Mouse (Mus musculus) T-helper 1 cell (primary cell): ENCODE measurements around the gene Osbpl10.
"Not testable (repeated sequence)": the region's sequence is repeated elsewhere in the genome, so short reads cannot be mapped to it uniquely, and the experiment has no call there.

Source experiments
- in situ Hi-C: fragments of 300-600 bp; cut with MboI, MseI; formaldehyde crosslinking; loops from one replicate; pipeline ENCODE4 v1.15.1; 2025; ENCODE audit warnings: high pct_unique_total_duplicates

Gene Osbpl10

DNA sequence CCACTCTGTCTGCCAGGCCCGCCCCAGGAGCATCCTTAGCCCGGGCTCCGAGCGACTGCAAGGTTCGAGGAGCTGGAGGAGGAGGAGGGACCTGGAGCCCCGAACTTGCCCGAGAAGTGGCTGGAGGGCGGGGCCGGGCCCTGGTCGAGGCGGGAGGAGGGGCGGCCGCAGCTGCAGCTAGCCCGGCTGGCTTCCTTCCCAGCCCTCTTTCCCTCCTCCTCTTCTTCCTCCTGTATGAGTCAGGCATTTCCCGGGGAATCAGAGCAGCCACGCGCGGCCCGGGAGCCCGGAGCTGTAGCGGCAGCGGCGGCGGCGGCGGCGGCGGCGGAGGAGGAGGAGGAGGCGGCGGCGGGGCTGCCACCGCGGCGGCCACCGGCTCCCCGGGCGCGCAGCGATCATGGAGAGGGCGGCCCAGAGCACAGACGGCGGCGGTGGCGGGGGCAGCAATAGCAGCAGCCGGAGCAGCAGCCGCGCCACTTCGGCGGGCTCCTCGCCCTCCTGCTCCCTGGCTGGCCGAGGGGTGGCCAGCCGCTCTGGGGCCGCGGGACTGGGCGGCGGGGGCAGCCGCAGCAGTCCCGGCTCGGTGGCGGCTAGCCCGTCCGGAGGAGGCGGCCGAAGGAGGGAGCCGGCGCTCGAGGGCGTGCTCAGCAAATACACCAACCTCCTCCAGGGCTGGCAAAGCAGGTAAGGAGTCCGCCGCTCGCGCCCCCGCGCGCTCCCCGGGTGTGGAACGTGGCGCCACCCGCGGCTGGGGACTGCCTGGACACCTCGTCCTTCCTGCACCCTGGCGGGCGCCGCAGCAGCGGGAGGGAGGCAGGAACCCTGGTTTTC, at the start of gene Osbpl10:
Gene Osbpl10, plus strand, starts transcription at position 289 of the 831 bp plus-strand sequence.
- in situ Hi-C loops = no loop called here

DNA sequence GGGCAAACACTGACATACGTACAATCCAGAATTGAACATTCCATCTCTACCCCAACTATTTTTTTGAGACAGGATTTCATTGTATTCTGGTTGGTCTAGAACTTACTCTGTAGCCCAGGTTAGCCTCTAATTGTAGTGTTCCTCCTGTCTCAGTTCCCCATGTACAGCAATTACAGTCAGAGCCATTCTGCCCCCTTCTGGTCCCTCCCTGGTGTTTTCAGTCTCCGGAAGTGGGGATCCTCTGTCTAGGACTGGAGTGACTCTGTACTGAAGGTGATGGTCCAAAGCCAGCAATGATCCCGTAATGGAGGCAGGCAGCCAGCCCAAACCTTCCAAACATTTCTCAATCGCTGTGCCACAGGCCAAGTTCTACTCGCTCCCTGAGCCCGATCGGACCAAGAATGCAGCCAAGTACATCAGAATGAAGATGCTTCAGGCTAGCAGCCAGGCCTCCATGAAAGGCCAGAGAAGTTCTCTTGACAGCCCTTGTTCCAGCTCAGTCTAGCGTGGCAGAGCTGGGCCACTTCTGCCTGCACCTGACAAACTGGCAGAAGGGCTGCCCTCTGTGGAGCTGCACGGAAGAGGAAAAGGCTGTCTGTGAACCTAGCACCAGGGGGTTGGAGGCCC, 47.8 kb upstream of the Osbpl10 start:
- in situ Hi-C loops = no loop called here

DNA sequence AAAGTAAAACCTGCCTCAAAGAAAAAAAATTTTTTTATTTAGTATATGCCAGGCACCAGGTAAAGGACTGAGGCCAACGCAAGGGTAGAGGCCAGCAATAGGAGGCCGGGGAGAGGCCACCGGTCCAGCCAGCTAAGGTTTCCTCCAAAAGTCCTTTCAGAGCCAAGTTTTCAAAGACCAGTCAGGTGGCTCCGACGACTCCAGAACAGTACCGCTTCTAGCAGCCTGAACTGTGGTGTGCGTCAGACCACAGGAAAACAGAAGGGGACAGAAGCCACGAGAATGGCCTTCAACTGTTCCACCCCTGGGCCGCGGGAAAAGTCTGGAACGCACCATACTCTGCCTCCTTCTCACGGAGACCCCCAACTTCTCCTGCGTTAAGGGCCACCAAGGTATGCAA, 45.8 kb upstream of the Osbpl10 start:
- in situ Hi-C loops = no loop called here

DNA sequence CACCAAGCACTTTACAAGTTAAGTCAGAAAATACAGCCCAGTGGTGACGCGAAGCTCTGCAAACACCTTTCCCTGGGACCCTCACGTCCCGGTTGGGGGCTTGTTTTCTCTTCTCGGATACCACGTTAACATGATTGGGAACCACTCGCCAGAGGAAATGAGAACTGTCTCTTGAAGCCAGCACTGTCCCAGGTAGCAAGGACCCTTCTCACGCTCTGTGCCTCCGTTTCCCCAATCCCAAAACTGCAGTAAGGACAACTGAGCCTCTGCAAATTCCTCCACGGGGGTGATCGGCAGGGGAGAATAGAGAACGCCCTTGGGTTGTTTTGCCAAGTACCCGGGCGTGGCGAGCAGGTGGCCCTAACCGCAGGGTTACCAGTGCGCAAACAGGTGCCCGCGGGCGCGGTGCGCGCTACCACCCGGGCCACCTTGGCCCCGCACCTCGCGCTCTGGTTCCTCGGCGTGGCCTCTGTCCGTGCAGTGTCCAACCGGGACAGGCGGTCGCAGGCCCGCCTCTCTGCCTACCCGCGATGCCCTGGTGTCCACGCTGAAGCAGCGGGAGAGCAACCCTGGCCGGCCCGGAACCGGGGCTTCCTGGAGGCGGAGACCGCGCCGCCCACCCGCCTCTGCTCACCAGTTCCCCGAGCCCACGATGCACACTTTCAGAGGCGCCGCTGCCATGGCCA, 45.2 kb upstream of the Osbpl10 start:
- in situ Hi-C loops = no loop called here

DNA sequence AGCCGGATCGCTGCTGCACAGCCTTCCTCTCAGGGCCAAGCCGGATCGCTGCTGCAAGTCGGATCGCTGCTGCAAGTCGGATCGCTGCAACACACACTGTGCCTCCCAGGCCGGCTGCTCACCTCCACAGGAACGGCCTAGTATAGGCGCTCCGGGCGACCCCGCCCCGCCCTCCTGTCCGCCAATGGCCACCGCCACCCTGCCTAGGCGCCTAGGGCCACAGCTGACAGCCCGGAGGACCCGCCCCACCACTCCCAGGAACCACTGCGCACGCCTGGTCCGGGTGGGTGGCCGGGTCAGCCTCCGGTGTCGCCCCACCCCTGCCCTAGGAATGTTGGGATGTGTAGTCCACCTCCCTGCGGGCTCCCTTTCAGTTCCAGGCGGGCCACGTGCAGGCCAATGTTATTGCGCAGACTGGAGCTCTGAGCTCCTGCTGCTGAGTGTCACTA, 44.6 kb upstream of the Osbpl10 start, which contains the start of gene Gpd1l:
Gene Gpd1l, minus strand, starts transcription at position 265 of the 449 bp plus-strand sequence.
- in situ Hi-C loops = no loop called here

DNA sequence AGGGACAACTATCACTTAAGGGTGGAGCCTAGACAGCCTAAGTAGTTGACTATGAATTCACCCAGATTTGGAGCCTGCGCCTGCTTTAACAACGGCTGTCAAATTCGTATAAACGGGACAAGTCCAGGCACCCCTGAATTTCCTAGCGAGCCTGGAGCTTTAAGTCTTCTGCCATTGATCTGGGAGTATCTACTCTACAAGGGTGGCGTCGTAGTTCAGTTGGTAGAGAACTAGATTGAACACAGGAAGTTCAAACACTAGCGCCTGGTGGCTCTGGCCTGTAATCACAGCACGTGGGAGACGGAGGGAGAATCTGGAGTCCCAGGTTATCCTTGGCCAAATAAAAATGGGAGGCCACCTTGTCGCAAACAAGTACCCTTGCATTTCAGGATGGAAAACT, 44.1 kb upstream of the Osbpl10 start:
- in situ Hi-C loops = no loop called here

DNA sequence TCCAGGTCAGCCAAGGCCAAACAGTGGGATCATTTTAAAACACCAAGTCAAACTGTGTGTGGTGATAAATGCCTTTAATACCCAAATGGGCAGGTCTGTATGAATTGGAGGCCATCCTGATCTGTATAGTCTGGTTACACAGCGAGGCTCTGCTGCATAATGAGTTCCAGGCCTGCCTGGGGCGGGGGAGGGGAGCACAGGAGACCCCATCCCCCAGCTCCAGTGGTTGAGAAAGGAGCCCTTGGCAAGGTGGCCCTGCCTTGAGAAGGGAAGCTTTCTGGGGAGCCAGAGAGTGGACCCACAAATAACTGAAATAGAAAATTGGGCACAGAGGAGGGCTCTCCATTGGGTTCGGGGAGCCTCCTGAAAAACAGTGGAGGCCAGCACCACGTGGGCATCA, 43.0 kb upstream of the Osbpl10 start:
- in situ Hi-C loops = no loop called here

DNA sequence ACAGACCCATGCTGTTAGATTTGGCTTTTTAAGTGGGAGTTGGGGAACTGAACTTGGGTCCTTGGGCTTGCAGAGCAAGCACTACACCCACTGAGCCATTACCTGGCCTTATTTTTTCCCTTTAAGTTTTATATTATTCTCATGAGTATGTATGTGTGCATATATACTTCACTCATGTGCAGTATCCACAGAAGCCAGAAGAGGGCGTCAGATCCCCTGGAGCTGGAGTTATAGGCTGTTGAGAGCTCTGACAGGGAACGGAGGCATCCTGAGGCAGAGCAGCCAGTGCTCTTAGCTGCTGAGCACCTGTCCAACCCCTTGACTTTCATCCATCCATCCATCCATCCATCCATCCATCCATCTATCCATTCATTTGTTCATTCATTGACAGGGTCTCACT, 41.7 kb upstream of the Osbpl10 start:
- in situ Hi-C loops = no loop called here

DNA sequence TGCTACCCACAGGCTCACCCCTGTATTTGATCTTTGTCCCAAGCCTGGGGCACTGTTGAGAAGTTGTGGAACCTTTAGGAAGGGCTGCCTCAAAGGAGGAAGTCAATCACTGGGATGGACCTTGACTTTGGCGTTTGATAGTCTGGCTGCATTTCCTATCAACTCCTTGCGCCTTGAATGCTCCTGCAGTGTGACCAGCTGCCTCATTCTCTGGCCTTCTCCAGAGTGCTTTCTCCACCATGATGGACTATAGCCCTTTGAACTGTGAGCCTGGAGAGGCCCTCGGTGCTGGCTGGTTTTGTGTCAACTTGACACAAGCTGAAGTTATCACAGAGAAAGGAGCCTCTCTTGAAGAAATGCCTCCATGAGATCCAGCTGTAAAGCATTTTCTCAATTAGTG, 33.7 kb upstream of the Osbpl10 start:
- in situ Hi-C loops = no loop called here

DNA sequence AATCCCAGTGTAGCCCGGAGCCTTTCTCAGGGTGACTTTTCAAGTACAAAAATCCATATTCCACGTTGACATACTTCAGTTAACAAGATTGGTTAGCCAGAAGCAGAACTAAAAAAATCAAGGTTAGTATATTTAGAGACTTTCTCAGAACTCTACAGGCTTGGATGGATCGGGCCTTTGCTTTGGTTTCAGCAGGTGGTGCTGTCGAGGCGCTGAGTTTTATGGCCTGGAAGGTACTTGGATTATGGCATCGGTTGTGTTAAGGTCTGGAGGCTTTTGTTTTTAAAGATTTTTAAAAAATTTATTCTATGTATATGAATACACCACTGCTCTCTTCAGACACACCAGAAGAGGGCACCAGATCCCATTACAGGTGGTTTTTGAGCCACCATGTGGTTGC, 32.8 kb upstream of the Osbpl10 start:
- in situ Hi-C loops = no loop called here

DNA sequence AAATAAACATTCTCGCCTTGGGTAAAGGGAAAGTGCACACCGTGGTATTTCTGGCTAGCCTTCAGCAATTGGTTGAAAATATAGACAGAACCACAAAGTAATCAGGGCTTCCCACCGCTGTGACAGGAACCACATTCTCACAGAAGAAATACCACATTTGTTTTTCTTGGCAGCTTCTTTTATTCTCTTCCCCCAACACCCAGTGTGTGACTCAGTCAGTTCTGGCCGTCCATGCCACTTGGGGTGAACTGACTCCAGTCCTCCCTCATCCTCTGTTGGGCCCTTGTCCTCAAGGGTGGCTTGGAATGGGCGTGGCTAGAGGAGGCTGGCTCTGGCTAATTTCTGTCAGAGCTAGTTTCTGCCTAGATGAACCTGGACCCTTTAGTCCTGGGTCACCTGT, 30.0 kb upstream of the Osbpl10 start:
- in situ Hi-C loops = no loop called here

DNA sequence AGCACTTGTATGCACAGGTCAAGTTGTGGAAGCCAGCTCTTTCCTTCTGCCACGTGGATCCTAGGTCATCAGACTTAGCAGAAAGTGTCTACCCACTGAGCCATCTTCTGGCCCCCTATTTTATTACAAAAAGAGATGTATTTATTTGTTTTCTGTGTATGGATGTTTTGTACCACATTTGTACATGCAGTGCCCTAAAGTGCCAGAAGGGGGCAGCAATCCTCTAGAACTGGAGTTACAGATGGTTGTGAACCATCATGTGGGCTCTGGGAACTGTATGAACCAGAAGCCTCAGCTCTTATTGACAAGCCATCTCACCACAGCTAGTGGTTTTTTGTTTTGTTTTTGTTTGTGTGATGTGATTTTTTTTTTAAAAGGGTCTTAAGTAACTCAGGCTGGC, 25.5 kb upstream of the Osbpl10 start:
- in situ Hi-C loops = no loop called here

DNA sequence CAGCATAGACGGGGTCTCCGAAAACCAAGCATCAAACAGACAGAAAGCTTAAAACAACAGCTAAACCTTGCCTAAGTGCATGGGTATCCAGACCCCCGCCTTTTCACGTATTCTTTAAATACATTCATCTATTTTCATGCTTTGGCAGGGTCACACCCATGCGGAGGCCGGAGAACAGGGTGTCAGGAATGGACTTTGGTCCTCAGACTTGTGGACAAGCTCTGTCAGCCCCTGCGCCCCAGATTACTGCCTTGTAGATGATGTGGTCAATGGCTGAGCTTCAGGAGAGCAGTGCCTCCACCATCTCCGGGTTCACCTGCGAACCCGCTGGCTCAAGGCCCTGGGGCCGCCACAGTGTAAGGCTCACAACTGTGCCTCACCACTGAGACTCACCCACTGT, 23.0 kb upstream of the Osbpl10 start:
- in situ Hi-C loops = no loop called here

DNA sequence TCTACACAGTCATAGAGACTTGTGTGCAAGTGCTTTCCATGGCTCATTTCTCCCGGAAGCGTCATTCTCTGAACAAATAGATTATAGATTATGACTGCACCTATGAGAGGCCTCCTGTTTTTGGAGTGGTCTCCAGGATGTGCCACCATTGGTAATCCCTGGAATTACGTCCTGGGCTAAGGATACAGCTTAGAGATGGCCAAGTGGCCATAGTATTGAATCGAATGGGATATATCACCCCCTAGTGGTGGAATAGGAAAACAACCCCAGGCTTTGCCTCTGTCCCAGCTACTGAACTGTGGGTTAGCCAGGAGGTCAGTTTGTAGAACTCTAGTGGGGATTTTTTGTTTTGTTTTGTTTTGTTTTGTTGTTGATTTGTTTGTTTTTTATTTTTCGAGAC, 21.4 kb upstream of the Osbpl10 start:
- in situ Hi-C loops = no loop called here

DNA sequence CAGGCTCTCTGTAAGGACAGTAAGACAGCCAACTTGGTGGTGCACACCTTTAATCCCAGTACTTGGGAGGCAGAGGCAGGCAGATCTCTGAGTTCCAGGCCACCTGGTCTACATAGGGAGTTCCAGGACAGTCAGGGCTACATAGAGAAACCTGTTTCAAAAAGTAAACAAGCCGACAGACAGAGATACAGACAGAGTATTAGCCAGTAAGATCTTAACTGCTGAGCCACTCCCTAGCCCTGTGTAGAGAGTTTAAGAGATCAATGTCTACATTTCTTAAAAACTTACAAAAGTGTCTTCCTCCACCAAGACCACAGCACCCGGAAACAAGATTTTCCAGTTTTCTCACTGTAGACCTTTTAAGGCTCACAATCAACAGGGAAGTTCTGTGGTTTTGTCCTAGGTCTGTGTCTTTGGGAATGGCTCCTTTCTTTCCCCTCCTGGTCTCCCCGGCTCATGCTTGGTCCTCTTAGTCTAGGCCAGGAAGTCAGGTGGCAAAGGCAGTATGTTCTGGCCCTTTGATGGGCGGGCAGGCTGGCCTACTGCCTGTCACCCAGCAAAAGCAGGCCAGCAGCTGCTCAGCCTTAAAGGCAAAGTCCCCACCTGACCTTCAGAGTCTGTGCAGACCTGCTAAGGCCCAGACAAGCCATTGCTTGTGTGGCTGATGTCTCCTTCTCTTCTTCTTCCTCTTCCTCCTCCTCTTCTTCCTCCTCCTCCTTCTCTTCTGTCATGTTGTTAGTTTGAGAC, 18.2 kb upstream of the Osbpl10 start:
- in situ Hi-C loops = no loop called here

DNA sequence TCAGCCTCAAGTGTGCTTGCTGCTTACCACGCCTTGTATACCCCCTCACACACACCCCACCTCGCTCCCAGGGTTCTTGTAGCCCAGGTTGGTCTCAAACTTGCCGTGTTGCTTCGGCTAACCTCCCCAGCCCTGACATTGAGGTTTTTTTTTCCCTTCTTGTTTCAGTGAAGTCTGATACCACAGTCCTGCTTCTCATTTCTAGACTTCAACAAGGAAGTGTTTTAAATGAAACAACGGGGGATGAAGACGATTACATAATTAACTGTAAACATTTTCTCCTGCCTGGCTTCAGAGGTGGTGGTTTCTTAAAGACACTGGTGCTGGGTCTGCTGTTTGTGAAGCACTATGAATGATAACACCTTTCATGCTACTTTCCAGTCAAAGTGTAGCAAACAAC, 17.5 kb upstream of the Osbpl10 start:
- in situ Hi-C loops = no loop called here

DNA sequence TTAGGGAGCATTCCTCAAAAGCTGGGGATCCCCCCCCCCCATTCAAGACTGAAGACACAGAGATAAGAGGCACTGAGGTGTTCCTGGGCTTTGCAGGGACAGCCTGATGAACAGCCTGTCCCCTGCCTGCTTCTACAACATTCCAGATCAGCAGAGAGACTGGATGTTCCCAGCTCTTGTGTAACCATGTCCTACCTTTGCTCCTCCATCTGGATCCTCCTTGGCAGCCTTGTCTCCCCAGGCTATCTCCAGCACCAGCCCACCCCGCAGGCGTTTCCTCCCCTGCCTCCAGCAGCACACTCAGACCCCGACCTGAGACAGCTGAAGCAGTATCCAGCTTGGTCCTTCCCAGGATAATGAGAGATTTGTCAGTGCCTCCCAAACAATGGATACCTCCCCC, 14.3 kb upstream of the Osbpl10 start:
- in situ Hi-C loops = no loop called here

DNA sequence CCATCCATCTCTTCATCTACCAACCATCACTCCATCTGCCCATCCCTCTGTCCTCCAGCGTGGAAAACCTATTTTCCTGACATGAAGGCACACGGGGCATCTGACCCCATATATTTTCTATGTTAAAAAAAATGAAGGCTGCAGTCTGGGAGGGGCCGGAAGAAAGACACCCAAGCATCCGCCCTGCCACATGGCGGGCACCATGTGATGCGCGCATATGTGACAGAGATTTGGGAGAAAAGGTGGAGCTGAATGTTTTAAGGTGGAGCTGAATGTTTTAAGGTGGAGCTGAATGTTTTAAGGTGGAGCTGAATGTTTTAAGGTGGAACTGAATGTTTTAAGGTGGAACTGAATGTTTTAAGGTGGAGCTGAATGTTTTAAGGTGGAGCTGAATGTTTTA, 12.1 kb upstream of the Osbpl10 start:
- in situ Hi-C loops = not testable (repeated sequence)

DNA sequence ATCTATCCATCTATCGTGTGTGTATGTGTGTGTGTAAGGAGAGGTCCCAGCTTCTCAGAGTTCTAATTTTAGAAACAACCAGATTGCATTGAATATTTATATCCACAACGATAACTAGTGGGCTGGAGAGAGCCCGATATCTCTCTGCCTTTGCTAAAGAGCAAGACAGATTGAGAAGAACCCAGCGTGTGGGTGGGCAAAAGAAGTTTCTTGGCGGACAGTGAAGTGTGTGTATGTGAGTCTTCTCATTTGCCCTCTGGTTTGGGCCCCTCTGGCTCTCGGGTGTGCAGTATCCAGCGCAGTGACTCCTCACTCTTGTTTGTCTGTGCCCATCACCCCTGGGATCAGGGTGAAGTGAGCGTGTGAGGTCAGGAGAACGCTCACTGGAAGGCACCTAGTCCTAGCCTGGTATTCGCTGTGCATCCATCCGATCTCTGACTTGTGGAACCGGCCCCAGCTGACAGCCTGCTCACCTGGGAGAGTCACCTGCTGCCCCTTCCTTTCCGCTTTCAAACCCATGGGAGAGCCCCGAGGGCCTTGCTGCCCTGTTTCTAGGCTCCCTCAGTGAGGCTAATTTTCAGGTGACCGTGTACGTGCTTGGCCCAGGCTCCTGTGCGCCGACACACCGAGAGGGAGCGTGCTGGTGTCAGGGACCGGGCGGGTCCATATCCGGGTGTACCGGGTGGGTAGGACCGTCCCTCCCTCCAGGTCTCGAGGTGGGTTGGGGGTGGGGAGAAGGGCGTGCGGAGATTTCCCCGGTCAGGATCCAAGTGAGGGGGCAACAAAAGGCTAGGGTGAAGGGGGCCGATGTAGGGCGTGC, 698 bp upstream of the Osbpl10 start:
- in situ Hi-C loops = no loop called here

DNA sequence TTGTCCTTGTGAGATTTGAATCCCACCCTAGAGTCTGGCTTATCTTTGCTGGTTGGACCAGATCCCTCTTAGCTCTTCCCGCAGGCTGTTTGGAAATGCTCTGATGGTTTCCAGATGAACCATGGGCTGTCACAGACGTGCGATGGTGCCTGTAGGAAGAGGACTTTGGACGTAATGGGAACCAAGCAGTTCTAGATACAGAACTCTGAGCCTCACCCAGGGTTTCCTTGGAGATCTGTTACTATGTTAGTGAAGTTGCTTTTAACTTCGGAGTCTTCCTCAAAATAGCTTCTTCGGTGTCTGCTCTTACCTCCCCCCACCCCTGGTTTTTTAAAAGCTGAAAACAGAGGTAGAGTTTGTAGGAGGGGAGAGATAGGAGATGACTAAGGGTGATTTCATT, 1.6 kb downstream of the Osbpl10 start:
- in situ Hi-C loops = loop anchor here (10.0 kb wide), 1 partner anchor 1595 kb away; no protein-coding TSS in a partner anchor
